Mouse (Mus musculus) spleen, adult 12 weeks (tissue): ENCODE measurements around the gene Slc43a3.
"Not testable (repeated sequence)": the region's sequence is repeated elsewhere in the genome, so short reads cannot be mapped to it uniquely, and the experiment has no call there.

Experiments used
- DNase-seq: peaks from one replicate; pipeline ENCODE4 v3.0.0; 2022; ENCODE audit warnings: low spot score

Slc43a3 gene

DNA sequence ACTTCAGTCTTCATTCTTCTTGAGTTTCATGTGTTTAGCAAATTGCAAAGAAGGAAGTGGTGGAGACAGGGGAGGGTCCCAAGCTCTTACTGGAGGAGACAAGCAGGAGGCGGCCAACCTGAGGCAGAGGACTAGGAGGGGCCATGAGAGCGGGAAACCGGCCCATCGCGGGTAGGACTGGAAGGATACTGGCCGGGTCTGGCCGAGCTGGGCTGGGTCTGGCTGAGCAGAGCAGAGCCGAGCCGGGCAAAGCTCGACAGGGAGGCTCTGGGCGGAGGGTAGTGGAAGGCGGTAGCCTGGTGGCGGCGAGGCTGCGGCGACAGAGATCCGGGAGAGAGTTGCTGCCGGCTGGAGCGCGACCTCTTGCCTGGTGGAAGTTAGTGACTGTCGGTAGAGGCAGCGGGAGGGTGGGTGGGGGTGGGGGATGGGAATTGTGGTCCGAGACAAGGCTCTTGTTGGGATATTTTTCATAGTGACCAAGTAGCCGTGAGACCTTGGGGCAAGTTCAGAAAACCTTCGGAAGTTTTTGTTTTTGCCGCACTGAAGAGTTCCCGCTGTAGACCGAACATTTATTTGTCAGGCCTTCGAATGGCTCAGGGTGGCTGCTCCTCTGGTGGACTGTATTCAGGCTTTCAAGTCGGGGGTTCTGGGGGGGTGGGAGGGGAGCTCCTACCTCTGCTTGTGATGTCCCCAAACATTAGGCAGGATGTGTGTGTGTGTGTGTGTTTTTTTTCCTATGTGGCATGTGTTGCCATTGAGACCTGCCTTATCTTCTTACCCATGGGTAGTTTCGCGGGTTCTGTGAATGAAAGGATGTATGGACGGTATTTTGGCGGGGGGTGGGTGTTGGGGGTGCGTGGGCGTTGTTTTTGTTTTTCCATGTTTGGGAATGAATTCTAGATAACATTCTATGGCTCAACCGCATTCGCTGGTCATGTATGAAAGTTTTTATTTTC is at the start of gene Slc43a3:
Gene Slc43a3, plus strand, starts transcription at position 106 of the 956 bp plus-strand sequence.
- DNase-seq = peak; percentile 70

DNA sequence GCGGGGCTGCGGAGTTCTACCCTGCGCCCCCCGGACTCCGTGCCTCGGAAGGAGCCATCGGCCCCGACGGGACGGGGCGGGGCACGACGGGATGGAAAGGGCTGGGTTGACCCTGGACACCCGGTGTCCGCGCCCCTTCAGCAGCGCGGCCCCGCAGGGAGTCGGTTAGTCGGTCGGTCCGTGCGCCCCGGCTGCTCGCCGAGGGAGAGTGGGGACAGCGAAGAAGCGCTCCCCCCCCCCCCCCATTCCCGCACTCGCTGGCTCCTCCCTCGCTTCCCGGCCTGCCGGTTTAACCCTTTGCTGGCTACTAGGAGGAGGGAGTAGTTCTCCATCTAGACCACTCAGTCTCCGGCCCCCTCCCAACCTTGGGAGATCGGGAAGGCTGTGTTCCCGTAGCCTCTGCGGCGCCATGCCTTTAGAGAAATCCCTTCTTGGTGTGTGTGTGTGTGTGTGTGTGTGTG is 49.5 kb upstream of the Slc43a3 start:
- peak; percentile 1 for DNase-seq

DNA sequence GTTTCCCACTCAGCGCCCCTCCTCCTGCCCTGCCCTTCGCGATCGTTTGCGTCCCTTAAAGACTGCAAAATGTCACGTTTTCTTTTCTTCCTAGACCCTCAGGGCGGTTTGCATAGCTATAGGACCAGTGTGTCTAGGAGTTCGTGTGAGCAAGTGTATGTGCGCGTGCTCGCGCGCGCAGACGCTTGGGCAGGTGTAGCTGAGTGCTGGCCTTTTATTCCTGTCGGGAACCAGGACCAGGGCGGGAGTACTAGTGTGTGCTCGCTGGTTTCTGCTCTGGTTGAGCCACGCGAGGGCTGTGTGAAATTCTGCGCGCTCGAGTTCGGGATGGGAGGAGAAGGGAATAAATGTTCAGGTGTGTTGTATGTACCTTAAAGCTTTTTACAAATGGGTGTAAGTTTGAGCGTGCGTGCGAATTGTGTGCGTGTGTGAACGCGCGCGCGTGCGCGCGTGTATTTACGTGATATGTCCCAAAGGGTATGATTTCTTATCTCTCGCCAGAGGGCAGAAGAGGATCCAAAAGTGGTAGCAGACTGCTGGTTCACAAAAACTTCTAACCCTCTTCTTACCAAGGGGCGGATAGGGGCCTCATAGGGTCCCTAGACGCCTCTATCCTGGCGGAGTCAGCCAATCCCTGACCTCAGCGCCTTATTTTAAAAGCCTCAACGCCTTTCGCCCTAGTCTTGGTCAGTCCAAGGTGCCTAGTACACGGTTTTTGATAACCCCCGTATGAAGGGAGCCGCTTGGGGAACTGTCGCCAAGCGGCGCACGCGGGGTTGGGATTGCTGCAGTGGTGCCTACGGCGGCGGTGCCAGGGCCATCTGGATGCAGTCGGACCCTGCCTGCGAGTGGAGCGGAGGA is 48.7 kb upstream of the Slc43a3 start:
- no peak for DNase-seq

DNA sequence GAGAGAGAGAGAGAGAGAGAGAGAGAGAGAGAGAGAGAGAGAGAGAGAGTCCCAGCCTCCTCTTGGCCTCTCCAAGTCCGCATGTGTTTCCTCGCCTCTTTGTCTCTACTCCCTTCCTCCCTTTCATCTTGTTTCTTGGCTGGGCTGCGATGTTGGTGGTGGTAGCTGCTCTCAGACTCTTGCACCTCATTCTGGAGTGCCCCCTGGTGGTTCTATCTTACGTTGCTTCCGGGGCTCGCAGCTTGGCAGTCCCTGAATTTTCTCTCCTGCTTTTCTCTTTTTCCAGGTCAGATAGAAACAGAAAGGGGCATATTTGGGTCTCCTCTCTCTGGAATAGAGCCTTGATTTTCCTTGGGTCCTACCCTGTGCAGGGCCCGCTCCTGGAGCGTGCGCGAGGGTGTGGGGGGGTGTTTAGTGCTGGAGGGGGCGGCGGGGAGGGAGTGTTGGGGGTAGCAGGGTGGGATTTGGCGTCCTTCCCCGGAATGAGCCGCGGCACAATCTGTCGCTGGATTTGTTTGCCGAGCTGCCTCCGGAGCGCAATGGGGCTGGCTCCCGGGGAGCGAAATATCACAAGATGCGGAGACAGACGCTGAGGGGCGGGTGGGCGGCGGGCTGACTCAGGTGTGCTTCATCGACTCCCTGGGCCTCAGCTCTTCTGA is 47.6 kb upstream of the Slc43a3 start:
- peak; percentile 58 for DNase-seq

DNA sequence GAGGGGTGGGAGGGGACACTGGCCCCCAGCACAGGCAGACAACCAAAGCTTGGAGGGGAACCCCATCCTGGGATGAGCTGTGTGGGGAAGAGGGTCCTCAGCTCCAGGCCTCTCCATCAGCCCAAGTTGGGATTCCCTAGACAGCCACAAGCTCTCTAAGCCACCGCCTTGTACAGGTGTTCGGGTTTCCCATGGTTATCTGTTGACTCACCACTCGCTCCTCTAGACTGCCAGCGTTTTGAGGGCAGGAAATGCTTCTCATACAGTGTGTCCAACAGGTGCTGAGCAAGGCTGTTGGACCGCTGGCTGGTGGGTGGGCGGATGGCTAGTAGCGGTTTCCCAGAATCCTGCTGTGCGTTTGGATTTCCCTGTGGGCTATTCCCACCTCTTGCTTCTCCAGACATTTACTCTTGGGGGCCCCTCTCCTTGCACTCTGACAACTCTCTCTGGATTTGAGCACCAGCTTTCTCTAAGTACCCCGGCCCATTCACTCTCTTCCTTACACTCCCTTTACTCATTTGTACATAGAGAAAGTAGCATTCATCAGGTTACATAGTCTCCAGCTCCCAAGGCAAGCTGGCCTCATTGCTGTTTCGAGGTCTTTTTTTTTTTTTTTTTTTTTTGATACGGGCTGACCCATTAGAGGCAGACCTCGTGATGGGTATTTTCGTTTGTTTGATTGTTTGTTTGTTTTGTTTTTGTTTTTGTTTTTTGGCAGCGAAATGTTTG is 46.9 kb upstream of the Slc43a3 start:
- DNase-seq = no peak

DNA sequence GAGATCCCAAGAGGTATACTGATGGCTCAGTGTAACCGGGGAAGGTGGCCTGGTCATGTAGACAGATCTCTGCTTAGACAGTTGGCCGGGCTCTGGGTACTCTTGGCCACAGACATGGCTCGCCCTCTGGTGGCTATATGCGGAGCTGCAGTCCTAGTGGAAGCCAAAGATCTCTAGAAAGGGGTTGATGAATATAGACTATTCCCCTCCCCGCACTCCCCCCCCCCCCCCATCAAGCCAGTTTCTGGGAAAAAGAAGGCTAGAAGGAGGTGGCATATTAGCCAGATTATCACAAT is 46.4 kb upstream of the Slc43a3 start:
- peak; percentile 65 for DNase-seq

DNA sequence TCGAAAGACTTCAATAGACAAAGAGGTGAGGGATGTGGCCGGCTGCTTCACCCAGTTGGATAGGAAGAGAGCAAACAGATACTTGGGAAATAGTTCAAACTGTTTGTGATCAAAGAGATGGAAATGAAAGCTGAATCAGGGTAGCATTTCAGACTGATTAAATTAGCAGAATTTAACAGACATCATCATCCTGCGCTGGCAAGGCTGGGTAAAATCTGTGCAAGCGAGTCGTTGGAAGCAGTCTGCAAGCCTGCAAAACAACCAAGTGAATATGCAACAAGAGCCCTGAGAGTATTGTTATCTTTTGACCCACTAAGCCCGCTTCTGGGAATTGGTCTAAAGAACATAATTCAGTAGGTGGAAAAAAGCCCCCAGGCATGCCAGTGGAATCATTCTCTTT is 43.0 kb upstream of the Slc43a3 start:
- DNase-seq = no peak

DNA sequence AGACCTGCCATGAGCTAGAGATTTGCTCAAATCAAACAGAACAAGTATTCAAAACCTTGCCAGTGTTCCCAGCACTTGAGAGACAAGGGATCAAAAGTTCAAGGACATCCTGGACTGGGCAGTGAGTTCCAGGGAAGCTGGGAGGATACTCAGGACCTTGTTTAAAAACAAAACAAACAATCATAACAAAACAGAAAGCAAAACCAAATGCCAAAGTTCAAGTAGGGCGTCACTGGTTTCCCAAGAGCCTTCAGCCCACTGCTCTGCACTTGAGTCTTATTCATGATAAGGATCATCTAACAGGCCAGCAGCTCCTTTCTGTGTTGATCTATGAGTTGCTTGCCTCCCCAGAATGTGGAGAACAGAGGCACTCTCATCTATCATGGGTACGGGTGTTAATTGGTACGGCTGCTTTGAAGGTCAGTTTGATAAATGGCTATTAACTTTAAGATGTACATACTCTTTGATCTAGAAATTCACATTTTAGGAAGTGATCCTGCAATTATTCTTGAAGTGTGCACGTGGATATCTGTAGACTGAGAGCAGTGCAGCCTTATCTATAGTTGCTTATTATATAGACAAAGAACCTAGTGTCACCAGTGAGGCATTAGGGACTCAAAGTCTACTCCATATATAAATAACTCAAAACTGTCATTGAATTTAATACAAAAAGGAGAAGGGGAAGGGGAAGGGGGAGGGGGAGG is 40.7 kb upstream of the Slc43a3 start:
- no peak for DNase-seq

DNA sequence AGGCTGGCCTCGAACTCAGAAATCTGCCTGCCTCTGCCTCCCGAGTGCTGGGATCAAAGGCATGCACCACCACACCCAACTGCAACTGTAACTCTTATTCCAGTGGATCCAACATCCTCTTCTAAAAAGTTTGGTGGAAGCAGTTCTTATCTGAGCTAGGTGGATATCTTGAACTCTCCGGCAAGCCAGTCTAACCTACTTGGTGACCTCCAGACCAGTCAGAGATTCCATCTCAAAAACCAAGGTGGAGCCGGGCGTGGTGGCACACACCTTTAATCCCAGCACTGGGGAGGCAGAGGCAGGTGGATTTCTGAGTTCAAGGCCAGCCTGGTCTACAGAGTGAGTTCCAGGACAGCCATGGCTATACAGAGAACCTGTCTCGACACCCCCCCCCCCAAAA is 39.7 kb upstream of the Slc43a3 start:
- not testable (repeated sequence) for DNase-seq

DNA sequence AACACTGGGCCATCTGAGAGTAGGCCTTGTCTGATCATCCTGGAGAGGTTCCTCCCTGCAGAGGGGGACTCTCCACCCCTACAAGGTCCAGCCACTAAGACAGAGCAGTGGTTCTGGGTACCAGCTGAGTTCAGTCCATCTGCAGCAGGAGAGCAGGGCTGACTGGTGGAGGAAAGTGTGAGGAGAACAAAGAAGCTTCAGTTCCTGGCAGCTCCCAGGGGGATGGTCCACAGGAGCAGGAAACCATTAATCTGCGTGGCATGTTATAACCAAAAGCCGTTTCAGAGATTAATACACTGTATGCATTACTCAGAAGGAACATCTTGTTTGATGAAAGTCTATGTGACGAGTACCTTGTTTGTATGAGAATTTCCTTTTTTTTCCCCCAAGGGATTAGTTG is 23.7 kb upstream of the Slc43a3 start:
- DNase-seq = no peak

DNA sequence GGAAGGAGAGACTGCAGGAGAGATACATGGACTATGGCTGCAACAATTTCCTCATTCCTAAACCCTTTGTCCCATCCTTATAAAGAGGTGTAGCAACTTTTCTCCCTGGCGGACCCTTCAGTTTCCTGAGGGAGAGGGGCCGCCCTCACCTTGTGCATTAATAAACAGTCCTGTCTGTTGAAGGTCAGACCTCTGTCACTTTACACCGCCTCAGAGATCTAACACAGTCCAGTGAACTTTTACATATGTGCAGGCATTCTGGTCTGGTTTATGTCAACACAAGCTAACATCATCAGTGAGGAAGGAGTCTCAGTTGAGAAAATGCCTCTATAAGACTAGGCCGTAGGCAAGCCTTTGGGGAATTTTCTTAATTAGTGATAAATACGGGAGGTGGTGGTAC is 22.5 kb upstream of the Slc43a3 start:
- DNase-seq = no peak

DNA sequence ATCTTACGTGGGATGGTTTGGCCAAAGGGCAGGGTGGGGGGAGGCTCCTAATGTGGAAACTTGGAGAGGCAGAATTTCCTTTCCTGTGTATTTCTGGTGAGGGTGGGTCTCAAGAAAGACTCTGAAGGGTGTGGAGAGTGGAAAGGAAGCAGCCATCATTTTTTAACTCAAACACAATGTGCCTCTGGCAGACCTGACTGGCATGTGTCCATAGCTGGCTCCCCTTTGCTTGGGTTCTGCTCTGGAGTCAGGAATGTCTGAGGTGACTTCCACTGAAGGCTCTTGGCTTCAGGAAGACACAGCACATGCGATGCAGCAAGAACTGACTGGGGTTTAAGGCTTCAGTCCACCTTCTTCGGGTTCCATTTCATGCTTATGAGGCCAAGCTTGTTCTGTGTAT is 21.0 kb upstream of the Slc43a3 start:
- DNase-seq = no peak

DNA sequence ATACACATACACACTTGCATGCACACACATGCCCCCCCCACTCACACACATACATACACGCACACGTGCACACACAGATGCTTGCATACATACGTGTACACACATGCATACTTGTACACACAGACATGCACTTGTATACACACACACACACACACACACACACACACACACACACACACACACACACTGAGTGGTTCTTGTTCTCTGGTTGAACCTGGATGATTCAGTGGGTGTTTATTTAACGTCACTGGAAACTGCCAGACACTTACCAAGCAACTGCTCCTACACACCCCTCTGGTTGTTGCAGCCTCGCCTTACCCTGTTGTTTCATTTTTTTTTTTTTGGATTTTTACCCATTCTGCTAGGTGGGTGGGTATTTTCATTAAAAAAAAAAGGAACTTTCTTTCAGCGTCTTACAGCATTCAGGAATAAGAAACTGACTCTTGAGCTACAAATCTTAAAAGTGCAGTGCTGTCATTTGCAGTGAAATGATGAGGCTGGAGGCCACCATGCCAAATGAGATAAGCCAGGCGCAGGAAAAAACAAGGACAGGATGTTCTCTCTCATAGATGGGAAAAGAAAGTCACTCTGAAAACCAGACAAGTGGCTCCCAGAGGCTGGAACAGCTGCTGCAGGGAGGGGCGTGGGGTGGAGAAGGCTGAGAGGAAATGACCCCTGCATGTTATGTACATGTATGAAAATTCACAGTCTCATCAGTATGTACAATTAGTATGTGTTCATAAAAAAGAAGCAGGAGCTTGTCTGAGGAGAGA is 19.6 kb upstream of the Slc43a3 start:
- no peak for DNase-seq

DNA sequence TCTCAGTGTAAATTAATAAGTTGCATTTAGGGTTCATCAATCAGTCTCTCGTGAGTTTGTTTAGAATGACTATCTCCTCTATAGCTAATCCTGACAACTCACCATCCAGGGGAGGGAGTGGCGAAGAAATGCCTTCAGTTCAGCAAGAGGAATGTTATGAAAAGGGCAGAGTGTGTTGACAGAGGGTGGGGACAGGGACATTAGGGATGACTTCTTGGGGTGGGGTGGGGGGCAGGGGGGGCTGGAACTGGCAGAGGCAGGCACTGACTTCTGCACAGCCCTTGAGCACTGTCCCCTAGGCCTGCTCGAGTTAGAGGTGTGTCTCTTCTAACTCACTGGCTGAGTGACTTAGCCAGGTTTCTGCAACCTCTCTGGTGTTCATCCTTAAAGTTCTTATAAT is 18.2 kb upstream of the Slc43a3 start:
- DNase-seq = no peak

DNA sequence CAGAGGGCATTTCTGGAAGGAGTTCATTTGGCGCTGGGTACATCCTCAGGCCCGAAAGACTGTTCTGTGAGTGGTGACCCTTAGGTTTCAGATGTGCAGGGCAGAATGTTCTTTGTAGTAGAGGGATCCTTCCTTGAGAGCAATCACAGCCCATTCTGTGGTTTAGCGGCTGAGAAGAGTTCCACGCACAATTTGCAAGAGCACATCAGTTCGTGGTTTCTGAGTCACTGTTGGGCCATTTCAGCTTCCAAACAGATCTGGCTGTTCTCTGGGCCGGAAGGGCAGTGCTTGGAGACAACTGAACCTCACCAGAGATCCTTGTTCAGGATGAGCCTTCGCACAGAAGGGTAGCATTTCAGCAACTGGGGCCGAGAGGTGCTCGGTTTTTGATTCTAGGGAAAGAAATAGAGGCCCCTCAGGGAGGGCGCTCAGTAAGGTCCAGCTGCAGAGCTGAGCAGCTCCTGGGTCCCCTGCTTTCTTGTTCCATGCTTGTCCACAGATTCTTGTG is 16.7 kb upstream of the Slc43a3 start:
- DNase-seq = no peak

DNA sequence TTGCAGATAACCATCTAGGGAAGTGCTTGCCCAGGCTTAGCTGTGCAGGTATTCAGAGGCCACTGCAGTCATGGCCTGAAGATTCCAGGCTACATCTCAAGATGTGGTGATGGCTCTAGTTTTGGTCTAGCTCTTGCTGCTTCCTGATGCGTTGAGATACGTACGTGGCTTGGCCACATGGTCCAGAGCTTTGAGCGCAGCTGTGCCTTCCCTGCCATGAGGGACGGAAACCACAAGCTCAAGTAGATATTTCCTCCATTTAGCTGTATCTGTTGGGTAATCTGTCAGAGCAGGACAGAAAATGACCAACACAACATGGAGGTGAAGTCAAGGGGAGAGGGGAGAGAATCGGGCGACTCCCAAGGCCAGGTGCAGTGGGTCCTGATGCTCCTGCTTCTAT is 6.2 kb upstream of the Slc43a3 start:
- DNase-seq = no peak

DNA sequence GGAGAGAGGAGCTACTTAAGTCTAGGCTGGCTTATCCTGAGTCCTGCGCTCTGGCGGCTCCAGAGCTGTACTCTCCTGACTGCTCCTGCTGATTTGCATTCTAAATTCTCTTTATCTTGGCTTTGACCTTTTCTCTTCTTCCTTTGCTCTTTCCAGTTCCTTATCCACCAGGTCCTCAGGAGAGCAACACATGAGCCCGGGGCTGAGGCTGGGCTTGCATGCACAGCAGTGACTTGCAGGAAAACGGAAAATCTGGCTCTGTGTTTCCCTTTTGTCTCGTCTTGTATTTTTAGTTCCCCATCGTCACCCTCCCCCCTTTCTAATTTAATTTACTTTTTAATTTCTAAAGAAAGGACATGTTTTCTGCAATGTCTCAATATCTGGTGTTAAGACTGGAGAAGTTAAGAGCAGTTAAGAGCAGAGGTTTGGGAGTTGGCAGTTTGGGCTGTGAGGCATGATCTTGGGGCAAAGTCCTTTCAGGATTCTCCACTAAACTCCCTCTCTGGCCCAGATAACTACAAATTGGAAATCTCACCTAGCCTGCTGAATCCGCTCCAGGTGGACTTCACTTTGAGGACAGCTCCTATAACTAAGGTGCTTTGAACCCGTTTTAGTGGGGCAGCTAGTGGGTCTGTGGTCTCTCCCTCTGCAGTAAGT is 2.3 kb upstream of the Slc43a3 start:
- DNase-seq = no peak

DNA sequence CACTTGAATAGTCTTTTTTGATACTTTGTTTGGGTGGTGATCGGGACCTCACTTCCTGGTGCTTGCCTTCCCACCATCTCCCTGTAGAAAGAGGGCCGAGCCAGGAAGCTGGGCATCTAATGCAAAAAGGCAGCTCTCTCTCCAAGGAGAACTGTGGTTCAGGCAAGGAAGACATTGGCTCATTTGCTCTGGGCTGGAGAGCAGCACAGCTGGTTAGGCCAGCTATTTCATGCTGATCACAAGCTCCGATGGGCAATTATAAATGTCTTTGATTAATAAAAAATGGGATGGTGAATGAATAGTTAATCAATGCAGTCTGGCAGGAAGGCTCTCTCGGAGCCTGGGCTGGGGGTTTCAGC is 1.8 kb upstream of the Slc43a3 start:
- DNase-seq = no peak

DNA sequence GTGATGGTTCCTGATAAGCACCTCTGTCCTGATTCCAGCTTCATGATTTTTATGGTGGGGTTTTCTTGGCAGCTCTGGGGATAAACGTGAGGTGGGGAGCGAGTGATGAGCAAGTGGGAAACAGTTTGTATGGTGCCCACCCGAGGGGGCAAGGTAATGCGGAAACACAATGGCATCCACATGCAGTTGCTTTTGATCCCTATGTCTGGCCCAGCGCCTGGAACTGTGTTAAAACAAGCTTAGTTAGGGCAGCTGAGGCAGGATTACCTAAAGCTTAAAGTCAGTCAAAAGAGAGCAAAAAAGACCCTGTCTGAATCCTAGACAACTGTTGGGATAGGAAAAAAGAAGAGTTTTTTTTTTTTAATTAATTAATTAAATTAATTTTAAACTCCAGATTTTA is 1.3 kb upstream of the Slc43a3 start:
- DNase-seq = no peak
